Mouse (Mus musculus) layer of hippocampus, postnatal 36 days (tissue): ENCODE data around the gene Cul9. TPM values are rescaled to one million over a fixed set of nuclear protein-coding genes. Genes with fewer than 3 reads are reported as not detected.

Experiments
- microRNA-seq, 2 experiments: library from miRNA; unstranded; fragments of <30 nt; microRNA quantifications; one replicate each; pipeline ENCODE4 v1.2.0; 2021
- total RNA-seq, 2 experiments: library from RNA; stranded (reverse); gene quantifications; 2 replicates each; pipeline ENCODE4 v1.2.3; 2021

The Cul9 gene
- total RNA-seq, 2 experiments from 2014 or later: 56.0 to 59.4 TPM

Small RNA genes lying within 50 kb of the gene (microRNA-seq; reads per million reads assigned to microRNA genes)
- 1.5 to 3.6 reads per million in 2 experiments for gene Mir6976

Other genes starting within 250 kb of the Cul9 start
- gene Dlk2, start 249.0 kb downstream of the Cul9 start, total RNA-seq: 10 to 100 TPM; 46.9 to 52.4 TPM
- gene Abcc10, start 218.0 kb downstream of the Cul9 start, total RNA-seq: 1 to 10 TPM; 8.2 to 9.0 TPM
- 10 to 100 TPM; 56.3 to 60.0 TPM for gene Zfp318, start 162.7 kb downstream of the Cul9 start, total RNA-seq
- gene Crip3, start 117.5 kb downstream of the Cul9 start, total RNA-seq: 1 to 10 TPM; 8.1 to 8.4 TPM
- gene Slc22a7, start 107.9 kb downstream of the Cul9 start, total RNA-seq: under 1 TPM in 1 of 2 experiments, not detected in 1; 0.30 TPM
- gene Ttbk1, start 58.7 kb downstream of the Cul9 start, total RNA-seq: 100 to 1,000 TPM; 114 to 118 TPM
- 1 to 10 TPM; 4.9 to 7.1 TPM for gene Dnph1, start 49.7 kb downstream of the Cul9 start, total RNA-seq
- gene Srf, start 9.8 kb upstream of the Cul9 start, total RNA-seq: 10 to 100 TPM; 82.3 to 83.6 TPM
- 1 to 10 TPM; 8.5 to 9.6 TPM for gene Ptk7, start 83.1 kb upstream of the Cul9 start, total RNA-seq
- 10 to 100 TPM; 19.0 to 19.7 TPM for gene Klc4, start 99.6 kb upstream of the Cul9 start, total RNA-seq
- 10 to 100 TPM; 45.3 to 50.7 TPM for gene Mrpl2, start 99.8 kb upstream of the Cul9 start, total RNA-seq
- gene Cul7, start 103.9 kb upstream of the Cul9 start, total RNA-seq: 10 to 100 TPM; 18.4 to 20.0 TPM
- gene Rrp36, start 128.0 kb upstream of the Cul9 start, total RNA-seq: 10 to 100 TPM; 14.5 to 15.4 TPM
- gene Mea1, start 132.4 kb upstream of the Cul9 start, total RNA-seq: 100 to 1,000 TPM in 1 of 2 experiments, 10 to 100 TPM in 1; 97.6 to 100 TPM
- 100 to 1,000 TPM; 166 to 167 TPM for gene Klhdc3, start 134.5 kb upstream of the Cul9 start, total RNA-seq
- 10 to 100 TPM; 86.5 to 91.9 TPM for gene Ppp2r5d, start 158.7 kb upstream of the Cul9 start, total RNA-seq
- gene Pex6, start 165.1 kb upstream of the Cul9 start, total RNA-seq: 10 to 100 TPM; 54.6 to 56.6 TPM
- not detected for gene Gnmt, start 182.8 kb upstream of the Cul9 start, total RNA-seq
- gene Cnpy3, start 205.8 kb upstream of the Cul9 start, total RNA-seq: 10 to 100 TPM; 64.0 to 68.6 TPM
- under 1 TPM in 1 of 2 experiments, not detected in 1; 0.30 TPM for gene Ptcra, start 217.3 kb upstream of the Cul9 start, total RNA-seq
- 1 to 10 TPM; 6.6 to 9.4 TPM for gene 2310039H08Rik, start 226.2 kb upstream of the Cul9 start, total RNA-seq
- 10 to 100 TPM; 47.2 to 53.8 TPM for gene Rpl7l1, start 236.3 kb upstream of the Cul9 start, total RNA-seq